Mouse (Mus musculus) inflammation-experienced regulatory T-cells, adult 6 months (primary cell): ENCODE results near the gene Vmn2r13. TPM values are rescaled to one million over a fixed set of nuclear protein-coding genes. Genes with fewer than 3 reads are reported as not detected.
"Not testable (repeated sequence)": the region's sequence is repeated elsewhere in the genome, so short reads cannot be mapped to it uniquely, and the experiment has no call there.

Experiments
- ATAC-seq: one replicate; pipeline ENCODE4 v1.8.0; 2017
- polyA plus RNA-seq, 3 experiments: library from polyadenylated mRNA; unstranded; fragments of 100-300 nt; shearing (Covaris generic); gene quantifications; one replicate each; pipeline ENCODE4 v1.2.1; 2017

Vmn2r13 gene
- not detected for polyA plus RNA-seq

- ATAC-seq, result not testable (repeated sequence)
These were observed at the start of gene Vmn2r13 for GRCm38 (mm10) chr5:109192099-109192498. TSS of gene Vmn2r13 (minus strand) at chr5:109192199.

DNA sequence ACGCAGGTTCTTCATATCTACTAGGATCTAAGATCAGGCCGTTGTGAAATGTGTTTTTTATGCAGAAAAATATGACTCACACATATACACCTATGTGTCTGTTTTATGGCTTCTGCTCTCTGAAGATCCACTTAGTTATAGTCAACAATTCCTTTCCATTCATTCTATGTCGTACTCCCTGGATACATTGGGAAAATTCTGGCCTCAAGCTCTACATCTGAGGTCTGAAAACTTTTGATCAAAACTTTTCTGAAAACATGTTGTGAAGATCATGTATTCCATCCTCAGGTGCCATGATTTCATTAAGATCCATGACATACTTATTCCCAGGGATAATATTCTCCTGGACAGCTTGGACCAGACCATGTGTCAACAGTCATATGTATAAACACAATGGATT is 32.6 kb upstream of the Vmn2r13 start, which contains the start of gene Vmn2r14:
TSS of gene Vmn2r14 (minus strand) at position 101 of the 400 bp plus-strand sequence.
- no peak for ATAC-seq

GRCm38 (mm10) chr5:109166851-109167250 is 25.1 kb downstream of the Vmn2r13 start:
- not testable (repeated sequence) for ATAC-seq

GRCm38 (mm10) chr5:109160121-109160520 is 31.9 kb downstream of the Vmn2r13 start:
- ATAC-seq, result no peak

- not testable (repeated sequence) for ATAC-seq
These were observed 32.4 kb downstream of the Vmn2r13 start for GRCm38 (mm10) chr5:109159576-109159975.

DNA sequence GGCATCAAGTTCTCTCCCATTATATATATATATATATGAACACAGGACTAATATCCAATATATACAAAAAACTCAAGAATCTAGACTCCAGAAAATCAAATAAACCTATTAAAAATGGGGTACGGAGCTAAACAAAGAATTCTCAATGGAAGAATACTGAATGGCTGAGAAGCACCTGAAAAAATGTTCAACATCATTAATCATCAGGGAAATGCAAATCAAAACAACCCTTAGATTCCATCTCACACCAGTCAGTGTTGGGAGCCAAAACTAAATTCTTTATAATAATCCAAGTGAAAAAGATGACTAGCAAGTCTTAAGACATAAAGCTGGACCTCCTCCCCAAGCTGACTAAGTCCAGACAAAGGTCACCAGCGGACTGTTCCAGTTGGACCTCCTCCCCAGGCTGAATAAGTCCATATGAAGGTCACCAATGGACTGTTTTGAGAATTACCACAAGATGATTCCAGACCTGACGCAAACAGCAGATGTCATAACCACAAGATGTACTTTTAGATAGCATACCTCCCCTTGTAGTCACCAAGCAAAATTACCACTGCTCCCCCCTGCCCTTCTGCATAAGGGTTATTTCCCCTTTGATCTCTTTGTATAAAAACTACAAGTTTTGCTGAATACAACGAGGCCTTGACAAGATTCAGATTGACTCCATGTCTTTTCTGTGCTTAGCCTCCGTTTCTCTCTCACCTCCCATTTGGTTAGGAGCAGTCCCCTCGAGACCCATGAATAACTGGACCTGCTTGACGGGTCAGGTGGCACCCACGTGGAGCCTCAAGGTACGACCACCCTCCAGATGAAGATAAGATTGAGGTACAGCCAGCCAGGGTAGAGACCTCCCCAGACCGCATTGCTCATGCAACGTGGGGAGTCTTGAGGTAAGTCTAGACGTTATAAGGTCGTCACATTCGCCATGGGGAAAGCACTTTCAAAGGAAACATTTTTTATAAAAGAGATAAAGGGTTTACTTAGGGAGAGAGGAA is 33.2 kb downstream of the Vmn2r13 start:
- ATAC-seq, result not testable (repeated sequence)

- ATAC-seq, result no peak
These were observed 52.5 kb downstream of the Vmn2r13 start for GRCm38 (mm10) chr5:109139546-109139945.

GRCm38 (mm10) chr5:109136731-109137130 is 55.3 kb downstream of the Vmn2r13 start:
- ATAC-seq, result no peak

Other genes with a start within 250 kb of the Vmn2r13 start
- gene Vmn2r10, start 185.7 kb downstream of the Vmn2r13 start, polyA plus RNA-seq, result not detected
- under 1 TPM in 2 of 3 experiments, not detected in 1; 0.15 to 0.23 TPM for gene Vmn2r11, start 132.6 kb downstream of the Vmn2r13 start, polyA plus RNA-seq
- not detected for gene Vmn2r12, start 94.2 kb downstream of the Vmn2r13 start, polyA plus RNA-seq
- gene Vmn2r14, start 32.5 kb upstream of the Vmn2r13 start, polyA plus RNA-seq, result not detected
- not detected for gene Vmn2r15, start 105.4 kb upstream of the Vmn2r13 start, polyA plus RNA-seq
- gene Vmn2r16, start 138.0 kb upstream of the Vmn2r13 start, polyA plus RNA-seq, result not detected
- under 1 TPM in 1 of 3 experiments, not detected in 2; 0.08 TPM for gene Vmn2r17, start 227.5 kb upstream of the Vmn2r13 start, polyA plus RNA-seq